Mouse (Mus musculus) neural tube, embryonic 14.5 days (tissue): ENCODE results near the gene Cym. TPM values are rescaled to one million over a fixed set of nuclear protein-coding genes. Genes with fewer than 3 reads are reported as not detected.

Experiments used
- ATAC-seq: fragments of 200-750 bp; cut with Nextera tagmentation; 2 replicates; pipeline ENCODE4 v1.8.0; 2017; ENCODE audit warnings: low read depth, mild to moderate bottlenecking, moderate TSS enrichment, moderate library complexity
- H3K27ac ChIP-seq: fragments of 300-500 bp; sonication (generic); 2 replicates; pipeline ENCODE4 v1.5.1; 2014; ENCODE audit warnings: low read depth, mild to moderate bottlenecking, control low read depth, low read length, moderate library complexity, mixed read lengths
- H3K27me3 ChIP-seq: fragments of 300-500 bp; sonication (generic); 2 replicates; pipeline ENCODE4 v1.6.1; 2014; ENCODE audit warnings: low read length; ENCODE audit not compliant: control insufficient read depth, insufficient read depth
- H3K36me3 ChIP-seq: fragments of 300-500 bp; sonication (generic); 2 replicates; pipeline ENCODE4 v1.6.1; 2014; ENCODE audit warnings: low read length, mixed read lengths; ENCODE audit not compliant: control insufficient read depth, insufficient read depth
- H3K4me1 ChIP-seq: fragments of 300-500 bp; sonication (generic); 2 replicates; pipeline ENCODE4 v1.6.1; 2014; ENCODE audit warnings: low read length; ENCODE audit not compliant: control insufficient read depth, insufficient read depth
- H3K4me2 ChIP-seq: fragments of 300-500 bp; sonication (generic); 2 replicates; pipeline ENCODE4 v1.6.1; 2014; ENCODE audit warnings: mild to moderate bottlenecking, low read depth, low read length, control low read depth
- H3K4me3 ChIP-seq: fragments of 300-500 bp; sonication (generic); 2 replicates; pipeline ENCODE4 v1.5.1; 2014; ENCODE audit warnings: low read depth, low read length, control low read depth, mixed read lengths
- H3K9ac ChIP-seq: fragments of 300-500 bp; sonication (generic); replicated peaks from 2 replicates; pipeline ENCODE4 v1.6.1; 2014; ENCODE audit warnings: low read depth, mild to moderate bottlenecking, control low read depth, low read length, mixed read lengths
- H3K9me3 ChIP-seq: fragments of 300-500 bp; sonication (generic); 2 replicates; pipeline ENCODE4 v1.6.1; 2016; ENCODE audit warnings: low read length; ENCODE audit not compliant: control insufficient read depth
- WGBS: fragments of 180-500 bp; shearing (Covaris S2); extraction: QIAGEN DNeasy Blood & Tissue Kit; methylation state at CpG from one replicate; pipeline ENCODE4 v1.1.7; 2014; 5-methylcytosine and 5-hydroxymethylcytosine counted together
- polyA plus RNA-seq: library from polyadenylated mRNA; unstranded; fragments of >200 nt; fragmentation: Nextera tagmentation; extraction: Ambion mirVana; gene quantifications from 2 replicates; pipeline ENCODE4 v1.2.1, GENCODE M21; 2014

The Cym gene
- polyA plus RNA-seq, 1 experiment from 2014 or later = 0.39 TPM

- H3K4me2 ChIP-seq = no peak overlapping the region
- H3K4me3 ChIP-seq = no peak overlapping the region
- no peak for ATAC-seq
- no peak overlapping the region for H3K27ac ChIP-seq
- no peaks in the 10 kb centered on the region for H3K36me3 ChIP-seq
- H3K9ac ChIP-seq = no peak overlapping the region
- no peaks in the 10 kb centered on the region for H3K4me1 ChIP-seq
- H3K27me3 ChIP-seq = no peaks in the 10 kb centered on the region
- 70% methylated on average over 4 of the region's 4 CpGs for whole genome bisulfite sequencing
- no peaks in the 10 kb centered on the region for H3K9me3 ChIP-seq
These were observed 34.5 kb downstream of the Cym start for GRCm38 (mm10) chr3:107187022-107187421.

GRCm38 (mm10) chr3:107185597-107185996, 35.9 kb downstream of the Cym start:
- no peak overlapping the region for H3K4me2 ChIP-seq
- no peaks in the 10 kb centered on the region for H3K36me3 ChIP-seq
- H3K9me3 ChIP-seq = no peaks in the 10 kb centered on the region
- H3K9ac ChIP-seq = no peak overlapping the region
- WGBS = 87% methylated on average over 3 of the region's 3 CpGs
- no peak overlapping the region for H3K4me3 ChIP-seq
- H3K27ac ChIP-seq = no peak overlapping the region
- ATAC-seq = no peak
- H3K27me3 ChIP-seq = no peaks in the 10 kb centered on the region
- no peaks in the 10 kb centered on the region for H3K4me1 ChIP-seq

- Histone ChIP-seq H3K27me3 (no peaks in the 10 kb centered on the region), H3K9me3 (no peaks in the 10 kb centered on the region), H3K4me3 (no peak overlapping the region), H3K4me1 (no peaks in the 10 kb centered on the region), H3K4me2 (no peak overlapping the region), H3K27ac (no peak overlapping the region), H3K36me3 (no peaks in the 10 kb centered on the region), H3K9ac (no peak overlapping the region)
- no peak for ATAC-seq
- WGBS = 88% methylated on average over 3 of the region's 3 CpGs
These were observed 38.4 kb downstream of the Cym start for GRCm38 (mm10) chr3:107183178-107183577.

- Histone ChIP-seq H3K4me2 (no peak within 1 kb of the TSS), H3K27ac (no peak within 1 kb of the TSS), H3K4me3 (no peak within 1 kb of the TSS), H3K9me3 (no peaks in the 10 kb centered on the region), H3K36me3 (no peaks in the 10 kb centered on the region), H3K9ac (no peak within 1 kb of the TSS), H3K27me3 (no peaks in the 10 kb centered on the region), H3K4me1 (no peaks in the 10 kb centered on the region)
- 68% methylated on average over 1 of the region's 1 CpGs for WGBS
- no peak for ATAC-seq
These were observed 38.8 kb downstream of the Cym start, which contains the start of gene Kcna10 for GRCm38 (mm10) chr3:107182756-107183155. Gene Kcna10 (plus strand): TSS chr3:107183056.

- no peaks in the 10 kb centered on the region for H3K9me3 ChIP-seq
- no peak for ATAC-seq
- H3K27ac ChIP-seq = no peak overlapping the region
- H3K9ac ChIP-seq = no peak overlapping the region
- H3K36me3 ChIP-seq = no peaks in the 10 kb centered on the region
- H3K4me1 ChIP-seq = no peaks in the 10 kb centered on the region
- no peak overlapping the region for H3K4me3 ChIP-seq
- no peaks in the 10 kb centered on the region for H3K27me3 ChIP-seq
- H3K4me2 ChIP-seq = no peak overlapping the region
- WGBS = 82% methylated on average over 2 of the region's 2 CpGs
These were observed 40.7 kb downstream of the Cym start for GRCm38 (mm10) chr3:107180860-107181259.

- Histone ChIP-seq H3K36me3 (no peaks in the 10 kb centered on the region), H3K4me3 (no peak overlapping the region), H3K9ac (no peak overlapping the region), H3K4me2 (no peak overlapping the region), H3K27me3 (no peaks in the 10 kb centered on the region), H3K27ac (no peak overlapping the region), H3K4me1 (no peaks in the 10 kb centered on the region), H3K9me3 (no peaks in the 10 kb centered on the region)
- WGBS = 12% methylated on average over 9 of the region's 9 CpGs
- peak; percentile 95 for ATAC-seq
These were observed 45.0 kb downstream of the Cym start for GRCm38 (mm10) chr3:107176501-107176900.

- no peaks in the 10 kb centered on the region for H3K4me1 ChIP-seq
- no peaks in the 10 kb centered on the region for H3K9me3 ChIP-seq
- H3K4me2 ChIP-seq = no peak overlapping the region
- ATAC-seq = no peak
- WGBS = 66% methylated on average over 4 of the region's 4 CpGs
- no peak overlapping the region for H3K4me3 ChIP-seq
- H3K36me3 ChIP-seq = no peaks in the 10 kb centered on the region
- no peaks in the 10 kb centered on the region for H3K27me3 ChIP-seq
- no peak overlapping the region for H3K9ac ChIP-seq
- no peak overlapping the region for H3K27ac ChIP-seq
These were observed 46.0 kb downstream of the Cym start for GRCm38 (mm10) chr3:107175486-107175885.

- no peaks in the 10 kb centered on the region for H3K36me3 ChIP-seq
- H3K27me3 ChIP-seq = no peaks in the 10 kb centered on the region
- no peak overlapping the region for H3K9ac ChIP-seq
- no peak overlapping the region for H3K4me3 ChIP-seq
- H3K27ac ChIP-seq = no peak overlapping the region
- H3K4me1 ChIP-seq = no peaks in the 10 kb centered on the region
- no peak overlapping the region for H3K4me2 ChIP-seq
- H3K9me3 ChIP-seq = no peaks in the 10 kb centered on the region
- WGBS = 93% methylated on average over 1 of the region's 1 CpGs
- no peak for ATAC-seq
These were observed 49.0 kb downstream of the Cym start for GRCm38 (mm10) chr3:107172556-107172955.

- Histone ChIP-seq H3K36me3 (no peaks in the 10 kb centered on the region), H3K27me3 (no peaks in the 10 kb centered on the region), H3K4me3 (no peak overlapping the region), H3K4me2 (no peak overlapping the region), H3K4me1 (no peaks in the 10 kb centered on the region), H3K9me3 (no peaks in the 10 kb centered on the region), H3K9ac (no peak overlapping the region), H3K27ac (no peak overlapping the region)
- 83% methylated on average over 3 of the region's 3 CpGs for WGBS
- ATAC-seq = no peak
These were observed 49.6 kb downstream of the Cym start for GRCm38 (mm10) chr3:107171964-107172363.

GRCm38 (mm10) chr3:107169552-107169951, 52.0 kb downstream of the Cym start:
- Histone ChIP-seq H3K27me3 (no peaks in the 10 kb centered on the region), H3K4me3 (no peak overlapping the region), H3K4me2 (no peak overlapping the region), H3K4me1 (no peaks in the 10 kb centered on the region), H3K9ac (no peak overlapping the region), H3K36me3 (no peaks in the 10 kb centered on the region), H3K27ac (no peak overlapping the region), H3K9me3 (no peaks in the 10 kb centered on the region)
- no peak for ATAC-seq
- WGBS = 90% methylated on average over 2 of the region's 2 CpGs
